Mouse (Mus musculus) gastrocnemius, postnatal 36 days (tissue): ENCODE data around the gene Hist1h3h. TPM values are rescaled to one million over a fixed set of nuclear protein-coding genes. Genes with fewer than 3 reads are reported as not detected.

Experiments
- DNase-seq, 2 experiments: peaks; one replicate each; pipeline ENCODE4 v3.0.0; 2022
- intact Hi-C: fragments of 180-260 bp; cut with DNase I; formaldehyde crosslinking; loops from one replicate; pipeline ENCODE4 v1.15.1; 2025
- microRNA-seq, 2 experiments: library from miRNA; unstranded; fragments of <30 nt; microRNA quantifications; one replicate each; pipeline ENCODE4 v1.2.0; 2021
- total RNA-seq, 2 experiments: library from RNA; stranded (reverse); gene quantifications; 2 replicates each; pipeline ENCODE4 v1.2.3; 2021

Hist1h3h gene
- total RNA-seq, 2 experiments from 2014 or later, result 12.6 to 15.0 TPM

GRCm38 (mm10) chr13:21755707-21756106 is 38.2 kb downstream of the Hist1h3h start:
- no peak for DNase-seq
- intact Hi-C loops, result no loop called here

Small RNAs within 50 kb of the gene (microRNA-seq; reads per million reads assigned to microRNA genes)
- 0 reads per million in 2 experiments for gene Gm44357
- 0 reads per million in 2 experiments for gene Gm44367
- 0 reads per million in 2 experiments for gene Gm44454

Other genes with a start within 250 kb of the Hist1h3h start
- under 1 TPM in 1 of 2 experiments, not detected in 1; 0.17 TPM for gene Nkapl, start 249.2 kb upstream of the Hist1h3h start, total RNA-seq
- under 1 TPM; 0.25 to 0.43 TPM for gene Zkscan4, start 238.8 kb upstream of the Hist1h3h start, total RNA-seq
- gene Gm10065, start 238.2 kb upstream of the Hist1h3h start, total RNA-seq, result not detected
- gene AK157302, start 222.4 kb upstream of the Hist1h3h start, total RNA-seq, result 10 to 100 TPM; 21.6 to 22.8 TPM
- 100 to 1,000 TPM; 119 to 122 TPM for gene Gm11273, start 216.2 kb upstream of the Hist1h3h start, total RNA-seq
- gene Zkscan8, start 186.5 kb upstream of the Hist1h3h start, total RNA-seq, result 1 to 10 TPM; 4.0 to 6.2 TPM
- gene Olfr1366, start 174.9 kb upstream of the Hist1h3h start, total RNA-seq, result not detected
- not detected for gene Olfr1535, start 157.8 kb upstream of the Hist1h3h start, total RNA-seq
- gene Olfr1364, start 135.9 kb upstream of the Hist1h3h start, total RNA-seq, result not detected
- not detected for gene Olfr1362, start 103.6 kb upstream of the Hist1h3h start, total RNA-seq
- not detected for gene Olfr11, start 75.1 kb upstream of the Hist1h3h start, total RNA-seq
- gene Olfr1361, start 54.3 kb upstream of the Hist1h3h start, total RNA-seq, result not detected
- not detected for gene Olfr1360, start 40.3 kb upstream of the Hist1h3h start, total RNA-seq
- gene Olfr1359, start 19.5 kb upstream of the Hist1h3h start, total RNA-seq, result not detected
- gene Hist1h2bl, start 1.5 kb upstream of the Hist1h3h start, total RNA-seq, result 10 to 100 TPM; 10.7 to 18.2 TPM
- gene Hist1h2ai, start 1.2 kb upstream of the Hist1h3h start, total RNA-seq, result 1 to 10 TPM; 3.3 to 8.8 TPM
- 1 to 10 TPM; 2.0 to 3.5 TPM for gene Hist1h2bm, start 4.4 kb downstream of the Hist1h3h start, total RNA-seq
- 1 to 10 TPM; 2.0 to 3.2 TPM for gene Hist1h4j, start 17.4 kb downstream of the Hist1h3h start, total RNA-seq
- 10 to 100 TPM; 27.0 to 38.7 TPM for gene Hist1h4k, start 32.8 kb downstream of the Hist1h3h start, total RNA-seq
- gene Hist1h2ak, start 36.2 kb downstream of the Hist1h3h start, total RNA-seq, result 1 to 10 TPM; 2.1 to 4.8 TPM
- gene Hist1h2bn, start 36.5 kb downstream of the Hist1h3h start, total RNA-seq, result 1 to 10 TPM; 6.9 to 9.3 TPM
- gene Hist1h1b, start 63.0 kb downstream of the Hist1h3h start, total RNA-seq, result 1 to 10 TPM; 4.7 to 6.6 TPM
- gene Hist1h3i, start 65.7 kb downstream of the Hist1h3h start, total RNA-seq, result 10 to 100 TPM; 11.9 to 24.7 TPM
- gene Hist1h2an, start 69.6 kb downstream of the Hist1h3h start, total RNA-seq, result 1 to 10 TPM; 1.0 to 2.0 TPM
- 1 to 10 TPM; 3.8 to 6.5 TPM for gene Hist1h2bp, start 69.8 kb downstream of the Hist1h3h start, total RNA-seq
- gene Hist1h2bq, start 92.5 kb downstream of the Hist1h3h start, total RNA-seq, result 10 to 100 TPM; 18.8 to 22.7 TPM
- 1 to 10 TPM in 1 of 2 experiments, under 1 TPM in 1; 0.81 to 6.5 TPM for gene Hist1h2ao, start 92.8 kb downstream of the Hist1h3h start, total RNA-seq
- gene Hist1h4m, start 94.1 kb downstream of the Hist1h3h start, total RNA-seq, result 10 to 100 TPM; 61.4 to 75.8 TPM
- not detected for gene Hist1h4n, start 114.5 kb downstream of the Hist1h3h start, total RNA-seq
- 10 to 100 TPM; 11.5 to 14.3 TPM for gene Hist1h2ap, start 115.8 kb downstream of the Hist1h3h start, total RNA-seq
- 10 to 100 TPM; 19.2 to 22.2 TPM for gene Hist1h2br, start 116.1 kb downstream of the Hist1h3h start, total RNA-seq
- gene Zfp184, start 227.4 kb downstream of the Hist1h3h start, total RNA-seq, result under 1 TPM; 0.26 to 0.30 TPM